Mouse (Mus musculus) gastrocnemius, postnatal 14 days (tissue): Measurements from ENCODE around the gene Gzf1. TPM values are rescaled to one million over a fixed set of nuclear protein-coding genes. Genes with fewer than 3 reads are reported as not detected.

Source experiments
- DNase-seq: peaks from one replicate; pipeline ENCODE4 v3.0.0; 2021; ENCODE audit warnings: mixed read lengths
- intact Hi-C: fragments of 180-260 bp; cut with DNase I; formaldehyde crosslinking; loops from one replicate; pipeline ENCODE4 v1.15.1; 2025; ENCODE audit warnings: low total_unique reads
- total RNA-seq, 2 experiments: library from RNA; stranded (reverse); gene quantifications; 2 replicates each; pipeline ENCODE4 v1.2.3; 2021

Gene Gzf1
- total RNA-seq, 2 experiments from 2014 or later, result 13.4 to 13.9 TPM

GRCm38 (mm10) chr2:148690291-148690690, 9.5 kb downstream of the Gzf1 start:
- DNase-seq, result no peak
- intact Hi-C loops, result no loop called here

- DNase-seq, result no peak
- intact Hi-C loops, result no loop called here
These were observed 10.0 kb downstream of the Gzf1 start for GRCm38 (mm10) chr2:148690781-148691180.

- no peak for DNase-seq
- intact Hi-C loops, result no loop called here
These were observed 17.7 kb downstream of the Gzf1 start for GRCm38 (mm10) chr2:148698571-148698970.

GRCm38 (mm10) chr2:148706409-148707201, 25.8 kb downstream of the Gzf1 start:
- no peak for DNase-seq
- intact Hi-C loops, result no loop called here

DNA sequence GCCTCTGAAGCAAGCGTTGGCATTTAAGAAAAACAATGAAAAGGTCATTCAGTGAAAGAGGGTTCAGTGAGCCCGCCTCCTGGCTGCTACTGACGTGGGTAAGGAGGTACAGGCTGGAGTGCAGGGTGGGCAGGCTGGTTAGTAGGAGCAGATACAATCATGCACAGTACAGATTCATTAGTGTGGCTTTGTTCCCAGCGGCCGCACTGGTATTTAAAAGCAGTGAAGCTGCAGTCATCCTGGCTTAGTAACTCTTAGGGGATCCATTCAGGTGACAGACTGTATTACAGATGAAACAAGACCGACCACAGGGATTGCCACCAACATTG, 26.3 kb downstream of the Gzf1 start:
- intact Hi-C loops, result no loop called here
- DNase-seq, result no peak

DNA sequence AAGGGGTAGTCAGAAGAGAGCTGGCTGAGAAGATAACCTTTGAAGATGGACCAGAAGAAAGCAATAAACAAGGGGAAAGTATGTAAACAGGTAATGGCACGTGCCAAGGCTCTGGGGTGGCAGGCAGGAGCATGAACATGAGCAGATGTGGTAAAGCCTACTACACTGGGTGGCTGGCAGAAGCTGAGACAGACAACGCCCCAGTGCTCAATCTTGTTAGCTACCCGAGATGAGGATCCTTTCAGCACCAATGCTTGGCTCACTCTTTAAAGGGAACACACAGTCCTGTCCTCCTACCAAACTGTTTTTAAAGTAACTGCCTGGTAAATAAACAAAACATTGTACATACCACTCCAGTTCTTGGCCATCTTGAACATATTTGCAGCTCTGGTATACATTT, 31.5 kb downstream of the Gzf1 start:
- DNase-seq, result no peak
- intact Hi-C loops, result no loop called here

- DNase-seq, result no peak
- intact Hi-C loops, result no loop called here
These were observed 36.2 kb downstream of the Gzf1 start for GRCm38 (mm10) chr2:148717072-148717471.

- no peak for DNase-seq
- intact Hi-C loops, result no loop called here
These were observed 38.6 kb downstream of the Gzf1 start for GRCm38 (mm10) chr2:148719271-148719995.

DNA sequence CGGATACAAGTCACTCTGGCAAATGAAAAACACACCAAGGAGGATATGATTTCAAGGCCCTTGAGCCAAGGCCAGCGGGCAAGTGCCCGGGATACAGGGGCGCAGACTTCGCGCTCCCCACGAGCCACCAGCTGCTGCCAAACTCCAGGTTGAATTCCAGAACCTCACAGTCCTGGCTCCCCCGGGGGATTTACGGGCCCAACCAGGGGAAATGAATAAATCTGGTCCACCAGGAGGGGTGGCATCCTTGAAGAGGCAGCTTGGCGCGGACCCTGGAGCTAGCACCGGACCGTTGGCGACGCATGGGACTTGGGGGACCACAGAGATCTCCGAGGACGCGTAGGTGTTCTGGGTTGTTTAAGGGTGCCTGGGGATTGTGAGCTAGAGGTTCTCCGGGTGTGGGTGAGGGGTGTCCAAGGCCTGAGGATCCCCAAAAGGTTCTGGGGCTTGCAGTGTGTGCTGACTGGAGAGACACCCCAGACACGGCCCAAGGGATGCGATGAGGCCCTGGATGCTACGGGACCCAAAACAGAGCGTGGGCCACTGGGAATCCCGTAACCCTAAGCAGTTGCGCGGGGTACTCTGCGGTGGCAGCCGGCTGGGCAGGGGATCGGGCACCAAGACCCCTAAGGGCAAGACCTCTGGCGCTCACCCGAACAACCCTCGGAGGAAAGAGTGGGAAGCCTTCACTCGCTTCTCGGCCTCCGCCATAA, 50.9 kb downstream of the Gzf1 start:
- peak; percentile 34 for DNase-seq
- intact Hi-C loops, result no loop called here

- intact Hi-C loops, result no loop called here
- DNase-seq, result peak; percentile 93
These were observed 51.6 kb downstream of the Gzf1 start, which contains the start of gene Napb for GRCm38 (mm10) chr2:148732327-148733000. Gene Napb (minus strand): TSS chr2:148732467.

Other genes with a start within 250 kb of the Gzf1 start
- gene Cd93, start 237.5 kb upstream of the Gzf1 start, total RNA-seq, result 10 to 100 TPM; 60.5 to 73.6 TPM
- 1 to 10 TPM; 4.7 to 5.3 TPM for gene Nxt1, start 8.4 kb upstream of the Gzf1 start, total RNA-seq
- 1 to 10 TPM; 3.3 to 4.1 TPM for gene Napb, start 51.4 kb downstream of the Gzf1 start, total RNA-seq
- gene Cstl1, start 69.3 kb downstream of the Gzf1 start, total RNA-seq, result not detected
- not detected for gene Cst11, start 90.5 kb downstream of the Gzf1 start, total RNA-seq
- not detected for gene 8030411F24Rik, start 101.0 kb downstream of the Gzf1 start, total RNA-seq
- not detected for gene Cst12, start 108.3 kb downstream of the Gzf1 start, total RNA-seq
- not detected for gene Cst8, start 117.8 kb downstream of the Gzf1 start, total RNA-seq
- gene Cst13, start 139.1 kb downstream of the Gzf1 start, total RNA-seq, result not detected
- not detected for gene Cst9, start 154.1 kb downstream of the Gzf1 start, total RNA-seq
- gene 9230104L09Rik, start 184.0 kb downstream of the Gzf1 start, total RNA-seq, result 1 to 10 TPM in 1 of 2 experiments, under 1 TPM in 1; 0.53 to 1.5 TPM
- 100 to 1,000 TPM; 488 to 506 TPM for gene Cst3, start 194.7 kb downstream of the Gzf1 start, total RNA-seq